Mouse (Mus musculus): Measurements from ENCODE around the gene Nit2. TPM values are rescaled to one million over a fixed set of nuclear protein-coding genes. Genes with fewer than 3 reads are reported as not detected.

Nit2 gene
- total and polyA plus RNA-seq, 3 experiments: 33.6 to 38.9 TPM; not detected in 1

- Histone ChIP-seq H3K4me3 (ENCODE audit: control insufficient read depth in 1 of 2, insufficient read depth in 1 of 2, low read depth in 2 of 2, low read length in 2 of 2) (no peak overlapping the region), H3K4me1 (ENCODE audit: control insufficient read depth in 1 of 2, insufficient read depth in 2 of 2, low read length in 2 of 2) (peaks cover 8% of the 10 kb centered on the region in 2 experiments), H3K27ac (ENCODE audit: control insufficient read depth, low read depth, low read length) (no peak overlapping the region), H3K9me3 (replicated peaks; ENCODE audit: insufficient read depth, low read length) (no peaks in the 10 kb centered on the region), H3K79me2 (ENCODE audit: control insufficient read depth, insufficient read depth, low read length, poor library complexity) (no peaks in the 10 kb centered on the region; the same call in 1 of the 2 replicates), H3K36me3 (ENCODE audit: control insufficient read depth in 1 of 2, insufficient read depth in 2 of 2, low read length in 2 of 2) (peaks cover 0 to 9% of the 10 kb centered on the region in 2 experiments), H3K27me3 (ENCODE audit: control insufficient read depth in 1 of 2, insufficient read depth in 2 of 2, low read length in 2 of 2) (no peaks in the 10 kb centered on the region), H3K9ac (ENCODE audit: control insufficient read depth, low read depth, low read length, poor library complexity, severe bottlenecking) (no peak overlapping the region)
- TF ChIP-seq CHD1 (IDR thresholded peaks at IDR 0.05; ENCODE audit: low read depth, low read length): no peak
- TF ChIP-seq ELF1 (IDR thresholded peaks at IDR 0.05; ENCODE audit: low read depth, low read length): peak; percentile 64; the same call in 1 of the 2 replicates
- no peak for TF ChIP-seq KAT2A (conservative IDR thresholded peaks at IDR 0.05; ENCODE audit: low read depth, low read length)
- 0 out of 4 replicates have a peak, but pooled peaks of 1 of the 2 experiments have one; percentile 57 for TF ChIP-seq EP300 (IDR thresholded peaks at IDR 0.05; ENCODE audit: low read depth in 1 of 2, low read length in 2 of 2)
- TF ChIP-seq JUND (IDR thresholded peaks at IDR 0.05; ENCODE audit: low read depth, low read length): no peak
- TF ChIP-seq BHLHE40 (IDR thresholded peaks at IDR 0.05; ENCODE audit: borderline replicate concordance, low read depth, low read length): no peak
- TF ChIP-seq ZMIZ1 (IDR thresholded peaks at IDR 0.05; ENCODE audit: low read depth, low read length): no peak
- no peak for TF ChIP-seq MYC (IDR thresholded peaks at IDR 0.05; ENCODE audit: low read depth, low read length)
- TF ChIP-seq SIN3A (IDR thresholded peaks at IDR 0.05; ENCODE audit: low read length): no peak
- TF ChIP-seq MYB (IDR thresholded peaks at IDR 0.05; ENCODE audit: low read depth, low read length): no peak
- no peak for TF ChIP-seq CHD2 (IDR thresholded peaks at IDR 0.05; ENCODE audit: low read length)
- TF ChIP-seq CTCF (IDR thresholded peaks at IDR 0.05 in 2 of 3, conservative IDR thresholded peaks at IDR 0.05 in 1 of 3; ENCODE audit: control insufficient read depth in 1 of 3, insufficient read depth in 1 of 3, low read depth in 2 of 3, low read length in 3 of 3, poor library complexity in 1 of 3, severe bottlenecking in 1 of 3): no peak
- no peak for TF ChIP-seq NELFE (IDR thresholded peaks at IDR 0.05; ENCODE audit: low read depth, low read length)
- TF ChIP-seq TAL1 (IDR thresholded peaks at IDR 0.05; ENCODE audit: low read length): no peak
- TF ChIP-seq MAX (IDR thresholded peaks at IDR 0.05; ENCODE audit: low read length): no peak
- TF ChIP-seq SMC3 (IDR thresholded peaks at IDR 0.05; ENCODE audit: low read depth, low read length): no peak
- TF ChIP-seq POLR2AphosphoS5 (IDR thresholded peaks at IDR 0.05; ENCODE audit: borderline replicate concordance, low read depth, low read length): no peak
- no peak for TF ChIP-seq HCFC1 (IDR thresholded peaks at IDR 0.05; ENCODE audit: low read depth, low read length)
- TF ChIP-seq ZNF384 (IDR thresholded peaks at IDR 0.05; ENCODE audit: low read depth, low read length): peak; percentile 58
- no peak for TF ChIP-seq USF1 (IDR thresholded peaks at IDR 0.05; ENCODE audit: low read depth, low read length)
- no peak for TF ChIP-seq ZKSCAN1 (IDR thresholded peaks at IDR 0.05; ENCODE audit: low read depth, low read length)
- no peak for TF ChIP-seq UBTF (IDR thresholded peaks at IDR 0.05; ENCODE audit: borderline replicate concordance, insufficient read depth, low read depth, low read length)
- no peak for TF ChIP-seq GATA1 (IDR thresholded peaks at IDR 0.05; ENCODE audit: low read depth, low read length)
- no peak for TF ChIP-seq ETS1 (IDR thresholded peaks at IDR 0.05; ENCODE audit: low read depth, low read length)
- TF ChIP-seq POLR2A (IDR thresholded peaks at IDR 0.05; ENCODE audit: control insufficient read depth in 1 of 2, insufficient read depth in 1 of 2, low read depth in 1 of 2, low read length in 2 of 2, poor library complexity in 1 of 2): no peak
- peak; percentile 55; the same call in 1 of the 2 replicates for TF ChIP-seq MXI1 (IDR thresholded peaks at IDR 0.05; ENCODE audit: low read depth, low read length)
- TF ChIP-seq MEF2A (IDR thresholded peaks at IDR 0.05; ENCODE audit: extremely low read depth, insufficient replicate concordance, low read depth, low read length, poor library complexity, severe bottlenecking): no peak
- no peak for TF ChIP-seq ZC3H11A (IDR thresholded peaks at IDR 0.05; ENCODE audit: low read depth, low read length)
- no peak for TF ChIP-seq MAFK (IDR thresholded peaks at IDR 0.05; ENCODE audit: borderline replicate concordance, low read depth, low read length)
- DNase-seq (ENCODE audit: low read depth, low spot score): peak; percentile 72
Observed at GRCm38 (mm10) chr16:57215957-57216356, 48.8 kb upstream of the Nit2 start.
